Mouse (Mus musculus) layer of hippocampus, adult 18-20 months (tissue): ENCODE results near the gene Tmem45b. TPM values are rescaled to one million over a fixed set of nuclear protein-coding genes. Genes with fewer than 3 reads are reported as not detected.
"Not testable (repeated sequence)": the region's sequence is repeated elsewhere in the genome, so short reads cannot be mapped to it uniquely, and the experiment has no call there.

ENCODE experiments used
- DNase-seq, 2 experiments: peaks; one replicate each; pipeline ENCODE4 v3.0.0; 2022; ENCODE audit warnings: low spot score in 2 of 2
- long read RNA-seq: library from polyadenylated mRNA; stranded (forward); transcript quantifications from one replicate; pipeline ENCODE4 v2.0.0, GENCODE M21; 2021
- total RNA-seq, 2 experiments: library from RNA; stranded (reverse); gene quantifications; 2 replicates each; pipeline ENCODE4 v1.2.3; 2021

Gene Tmem45b
- total RNA-seq = not detected
- long read RNA-seq = 0 reads

GRCm38 (mm10) chr9:31463692-31464474 lies at the start of gene Tmem45b:
Gene Tmem45b (minus strand): TSS chr9:31464462.
- DNase-seq = no peak

DNA sequence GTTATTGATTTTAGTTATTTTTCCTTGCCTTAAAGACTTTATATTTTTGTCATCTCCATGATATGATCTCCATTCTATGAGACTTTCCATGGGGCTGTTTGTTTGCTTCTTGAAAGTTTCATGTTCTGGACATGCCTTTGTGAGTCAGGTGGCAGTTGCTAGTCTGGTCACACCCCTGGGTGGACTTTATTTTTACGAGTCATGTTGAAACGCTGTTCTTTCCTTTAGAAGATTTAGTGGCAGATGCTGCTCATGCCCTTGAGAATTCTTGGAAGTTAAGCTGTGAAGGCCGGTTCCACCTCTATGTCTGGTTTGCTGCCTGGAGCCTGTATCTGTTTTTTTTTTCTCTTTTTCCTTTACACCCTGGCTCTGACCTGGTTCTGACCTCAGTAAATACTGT lies 43.9 kb upstream of the Tmem45b start:
- DNase-seq = no peak

DNA sequence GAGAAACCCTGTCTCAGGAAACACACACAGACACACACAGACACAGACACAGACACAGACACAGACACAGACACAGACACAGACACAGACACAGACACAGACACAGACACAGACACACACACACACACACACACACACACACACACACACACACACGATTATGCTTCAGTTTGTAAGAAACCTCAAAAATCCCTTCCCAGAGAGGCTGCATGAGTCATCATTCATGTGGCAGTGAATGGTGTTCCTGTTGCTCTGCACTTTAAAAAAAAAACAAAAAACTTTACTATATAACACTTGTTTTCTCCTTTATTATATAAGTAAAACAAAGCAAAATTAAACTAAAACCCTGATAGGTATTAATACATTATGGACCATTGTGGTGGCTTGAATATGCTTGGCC lies 37.0 kb upstream of the Tmem45b start:
- not testable (repeated sequence) for DNase-seq

GRCm38 (mm10) chr9:31463190-31463589 lies 1.1 kb downstream of the Tmem45b start:
- DNase-seq = no peak

GRCm38 (mm10) chr9:31454356-31454755 lies 9.9 kb downstream of the Tmem45b start:
- DNase-seq = no peak

DNA sequence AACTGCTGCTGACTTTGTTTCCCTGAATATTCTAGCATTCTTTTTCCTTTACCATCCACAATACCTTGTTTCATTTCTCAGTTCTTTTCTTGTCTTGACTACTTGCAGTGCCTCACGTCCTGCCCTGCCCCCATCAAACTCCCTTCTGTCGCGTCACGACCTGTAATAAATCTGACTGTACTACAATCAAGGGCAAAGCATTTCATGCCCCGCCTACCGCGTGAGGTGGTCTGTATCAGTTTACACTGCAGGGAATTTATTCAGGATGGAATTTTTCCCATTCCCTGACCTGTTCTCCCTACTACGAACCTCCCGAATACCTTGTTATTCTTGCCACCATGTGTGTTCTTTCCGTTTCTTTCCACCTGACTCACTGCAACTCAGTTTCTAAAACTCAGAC lies 12.1 kb downstream of the Tmem45b start:
- no peak for DNase-seq

DNA sequence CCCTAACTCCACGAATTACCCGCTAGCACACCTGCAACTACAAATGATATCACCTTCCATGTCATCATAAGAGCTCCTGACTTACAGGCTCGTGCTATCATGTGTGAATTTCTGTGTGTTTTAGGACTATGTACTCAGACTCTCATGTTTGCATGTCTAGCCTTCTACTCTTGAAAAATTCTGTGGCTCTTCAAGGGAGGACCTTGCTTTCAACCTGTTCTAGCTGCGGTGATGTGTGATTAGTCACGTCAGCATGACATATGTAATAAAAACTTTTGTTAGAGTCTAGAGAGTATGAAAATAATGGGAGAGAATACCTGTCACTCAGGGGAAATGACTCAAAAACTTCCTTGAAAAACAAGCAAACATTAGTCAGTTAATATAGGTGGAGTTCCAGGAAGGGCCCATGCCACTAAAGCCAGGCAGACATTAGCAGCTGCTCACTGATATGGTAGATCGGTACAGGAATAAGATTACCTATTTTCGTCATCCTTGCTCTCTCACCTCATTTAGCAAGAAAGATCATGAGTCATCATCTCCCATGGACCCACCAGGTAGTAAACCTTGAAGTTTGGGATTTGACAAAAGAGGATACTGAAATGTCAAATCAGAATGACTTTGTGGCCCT lies 15.0 kb downstream of the Tmem45b start:
- no peak for DNase-seq

GRCm38 (mm10) chr9:31444236-31444635 lies 20.0 kb downstream of the Tmem45b start:
- no peak for DNase-seq

DNA sequence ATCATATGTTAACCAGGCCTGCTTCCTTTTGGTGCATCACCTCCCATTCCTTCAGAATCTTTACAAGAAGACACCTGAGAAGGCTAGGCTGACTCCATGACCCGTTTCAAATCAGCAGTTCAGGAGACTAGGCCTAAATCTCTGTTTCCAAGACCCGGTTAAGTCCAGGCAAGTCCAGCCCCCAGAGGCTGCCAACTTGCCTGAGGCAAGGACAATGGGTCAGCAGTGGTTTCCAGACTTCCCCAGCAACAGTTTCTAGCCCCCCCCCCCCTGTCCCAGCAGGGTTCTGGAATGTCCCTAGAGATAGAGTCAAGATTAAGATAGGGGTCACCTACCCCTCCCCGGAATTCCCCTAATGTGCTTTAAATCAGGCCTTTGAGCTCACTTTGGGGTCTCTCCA lies 22.8 kb downstream of the Tmem45b start:
- DNase-seq = no peak

GRCm38 (mm10) chr9:31440366-31440765 lies 23.9 kb downstream of the Tmem45b start:
- no peak for DNase-seq

DNA sequence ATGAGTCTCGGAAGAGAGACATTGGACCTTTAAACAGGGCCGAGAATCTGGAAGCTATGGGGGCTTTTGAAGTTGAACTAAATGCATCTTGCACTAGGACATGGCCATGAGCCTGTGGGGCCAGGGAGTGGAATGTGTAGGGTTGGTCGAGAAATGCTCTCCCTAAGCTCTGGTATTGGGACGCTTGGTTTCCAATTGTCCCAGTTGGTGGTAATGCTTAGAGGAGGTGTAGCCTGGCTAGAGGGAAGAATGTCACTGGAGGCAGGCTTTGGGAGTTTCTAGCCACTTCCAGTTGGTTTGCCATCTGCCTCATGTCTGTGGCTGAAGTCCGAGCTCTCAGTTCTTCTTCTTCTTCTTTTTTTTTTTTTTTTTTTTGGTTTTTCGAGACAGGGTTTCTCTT lies 24.9 kb downstream of the Tmem45b start:
- DNase-seq = no peak

DNA sequence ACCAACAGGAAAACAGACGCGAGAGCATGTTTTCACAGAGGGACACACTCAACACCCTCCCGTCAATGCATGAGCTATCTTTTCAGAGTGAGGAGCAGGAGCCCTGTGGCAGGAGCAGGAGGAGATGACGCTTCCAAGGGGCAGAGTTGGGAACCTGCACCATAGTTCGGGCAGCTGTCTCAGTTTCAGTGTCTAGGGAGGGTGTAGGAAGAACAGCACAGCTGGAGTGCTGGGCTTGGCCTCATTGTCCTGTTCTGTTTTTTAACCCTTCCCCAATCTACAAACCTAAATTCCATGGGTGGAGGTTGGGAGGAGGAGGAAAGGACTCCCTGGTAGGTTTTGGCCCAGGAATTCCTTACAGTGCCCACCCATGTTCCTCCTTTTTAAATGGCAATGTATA lies 25.4 kb downstream of the Tmem45b start:
- DNase-seq = no peak

- no peak for DNase-seq
Measured at GRCm38 (mm10) chr9:31437861-31438260, 26.4 kb downstream of the Tmem45b start.

GRCm38 (mm10) chr9:31435415-31435814 lies 28.8 kb downstream of the Tmem45b start:
- DNase-seq = no peak

GRCm38 (mm10) chr9:31433431-31433830 lies 30.8 kb downstream of the Tmem45b start:
- DNase-seq = no peak

DNA sequence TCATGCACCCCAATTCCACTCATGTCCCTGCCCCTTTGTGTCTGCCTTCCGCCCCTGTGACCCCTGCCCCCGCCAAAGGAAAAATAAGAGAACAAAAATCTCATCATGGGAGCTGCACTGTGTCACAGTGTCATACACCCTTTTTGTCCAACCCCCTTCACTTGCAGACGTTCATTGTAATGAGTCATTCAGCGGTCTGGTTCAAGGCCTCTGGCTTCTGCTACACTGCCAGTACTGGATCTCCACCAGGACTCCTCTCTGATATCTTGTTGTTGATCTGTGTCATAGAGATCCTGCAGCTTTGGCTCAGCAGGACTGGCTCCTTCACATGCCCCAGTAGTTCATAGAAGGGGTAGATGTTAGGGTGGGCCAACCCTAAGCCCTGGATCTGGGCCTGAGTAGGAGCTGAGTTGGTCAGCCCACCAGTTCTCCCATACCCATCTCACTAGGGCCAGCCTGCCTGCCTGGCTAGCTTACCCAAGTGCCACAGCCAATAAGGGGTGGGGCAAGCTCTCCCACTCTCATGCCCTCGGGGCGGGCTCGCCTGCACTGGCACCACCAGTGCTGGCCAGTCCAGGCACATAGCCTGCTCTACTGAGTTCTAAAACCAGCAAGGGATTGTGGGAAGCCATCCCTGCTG lies 31.8 kb downstream of the Tmem45b start:
- no peak for DNase-seq

- no peak for DNase-seq
Measured at GRCm38 (mm10) chr9:31431751-31432150, 32.5 kb downstream of the Tmem45b start.

- DNase-seq = no peak
Measured at GRCm38 (mm10) chr9:31430011-31430410, 34.3 kb downstream of the Tmem45b start.

DNA sequence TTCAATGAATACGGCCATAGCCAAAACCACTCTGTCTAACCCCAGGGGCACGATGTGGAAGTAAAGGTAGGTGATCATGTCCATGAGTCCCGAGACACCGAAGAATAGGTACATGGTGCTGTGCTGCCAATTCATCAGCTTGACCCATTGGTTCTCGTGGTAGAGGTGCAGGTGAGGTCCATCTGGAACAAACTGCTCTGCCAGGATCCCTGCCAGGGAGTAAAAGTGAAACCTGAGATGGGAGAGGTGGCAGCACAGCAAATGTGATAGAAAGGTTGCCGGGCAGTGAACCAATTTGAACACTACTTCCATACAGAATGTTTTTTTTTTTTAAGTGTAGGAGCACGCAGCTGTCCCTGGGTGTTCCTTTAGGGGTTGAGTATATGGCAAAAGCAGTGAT lies 35.3 kb downstream of the Tmem45b start:
- DNase-seq = no peak

- no peak for DNase-seq
Measured at GRCm38 (mm10) chr9:31422143-31422542, 42.1 kb downstream of the Tmem45b start.

DNA sequence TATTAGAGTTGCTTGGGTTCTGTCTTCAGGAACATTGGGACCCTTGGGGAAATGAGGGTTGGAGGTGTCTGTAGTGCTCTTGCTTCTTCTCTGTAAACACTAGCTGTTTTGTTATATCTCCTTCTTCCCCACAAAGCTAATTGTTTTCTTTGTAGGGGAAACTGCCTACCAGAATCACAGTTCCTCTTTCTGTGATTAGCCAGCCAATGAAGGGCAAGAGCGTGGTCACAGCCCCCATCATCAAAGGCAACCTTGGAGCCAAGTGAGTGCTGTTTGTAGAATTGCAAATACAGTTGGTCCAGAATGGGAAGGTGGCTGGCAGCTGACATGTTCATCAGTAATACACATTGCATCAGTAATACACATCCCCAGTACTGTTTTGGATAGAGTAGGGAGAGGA lies 45.4 kb downstream of the Tmem45b start:
- DNase-seq = peak in 1 of 2 experiments; percentile 36

GRCm38 (mm10) chr9:31412165-31412564 lies 52.1 kb downstream of the Tmem45b start:
- no peak for DNase-seq
